Mouse (Mus musculus) MEL (cell line): ENCODE results near the gene Ubox5. TPM values are rescaled to one million over a fixed set of nuclear protein-coding genes. Genes with fewer than 3 reads are reported as not detected.

Experiments
- DNase-seq: peaks from one replicate; pipeline ENCODE4 v3.0.0; 2011; ENCODE audit warnings: low read depth, low spot score
- H3K27ac ChIP-seq: 2 replicates; pipeline ENCODE4 v1.5.1; 2012; ENCODE audit warnings: low read depth, mild to moderate bottlenecking, control low read depth, low read length, moderate library complexity; ENCODE audit not compliant: control insufficient read depth
- H3K27me3 ChIP-seq, 2 experiments: fragments of 150-350 bp in 1 of 2; sonication (generic) in 1 of 2; 2 replicates each; pipeline ENCODE4 v1.6.1; 2012; ENCODE audit warnings: low read length in 2 of 2, mild to moderate bottlenecking in 2 of 2, improper control_type of control experiment in 1 of 2, moderate library complexity in 1 of 2; ENCODE audit not compliant: insufficient read depth in 2 of 2, control insufficient read depth in 1 of 2
- H3K36me3 ChIP-seq, 2 experiments: 2 replicates each; pipeline ENCODE4 v1.6.1; 2012 to 2014; ENCODE audit warnings: low read length in 2 of 2, improper control_type of control experiment in 1 of 2, inconsistent platforms in 1 of 2, mild to moderate bottlenecking in 1 of 2; ENCODE audit not compliant: insufficient read depth in 2 of 2, control insufficient read depth in 1 of 2
- H3K4me1 ChIP-seq, 2 experiments: fragments of 150-350 bp in 1 of 2; sonication (generic) in 1 of 2; 2 replicates each; pipeline ENCODE4 v1.6.1; 2012; ENCODE audit warnings: low read length in 2 of 2, improper control_type of control experiment in 1 of 2, mild to moderate bottlenecking in 1 of 2; ENCODE audit not compliant: insufficient read depth in 2 of 2, control insufficient read depth in 1 of 2
- H3K4me3 ChIP-seq, 2 experiments: fragments of 150-350 bp in 1 of 2; sonication (generic) in 1 of 2; 2 replicates each; pipeline ENCODE4 v1.5.1; 2012; ENCODE audit warnings: low read depth in 2 of 2, low read length in 2 of 2, mild to moderate bottlenecking in 2 of 2, moderate library complexity in 2 of 2, control low read depth in 1 of 2, improper control_type of control experiment in 1 of 2; ENCODE audit not compliant: control insufficient read depth in 1 of 2, insufficient read depth in 1 of 2
- H3K79me2 ChIP-seq: 2 replicates; pipeline ENCODE4 v1.6.1; 2012; ENCODE audit warnings: mild to moderate bottlenecking, low read length, moderate library complexity; ENCODE audit not compliant: control insufficient read depth, poor library complexity, insufficient read depth
- H3K9ac ChIP-seq: 2 replicates; pipeline ENCODE4 v1.6.1; 2012; ENCODE audit warnings: low read depth, mild to moderate bottlenecking, control low read depth, low read length, moderate library complexity; ENCODE audit not compliant: control insufficient read depth, poor library complexity, severe bottlenecking
- H3K9me3 ChIP-seq: fragments of 150-350 bp; sonication (generic); replicated peaks from 2 replicates; pipeline ENCODE4 v1.6.1; 2012; ENCODE audit warnings: mild to moderate bottlenecking, low read length, improper control_type of control experiment, moderate library complexity; ENCODE audit not compliant: insufficient read depth
- BHLHE40 ChIP-seq: IDR thresholded peaks from 2 replicates; pipeline ENCODE4 v1.6.1; 2012; ENCODE audit warnings: low read depth, mild to moderate bottlenecking, inconsistent platforms, low read length, improper control_type of control experiment, borderline replicate concordance
- CHD1 ChIP-seq: IDR thresholded peaks from 2 replicates; pipeline ENCODE4 v1.6.1; 2012; ENCODE audit warnings: low read depth, mild to moderate bottlenecking, inconsistent platforms, low read length, improper control_type of control experiment
- CHD2 ChIP-seq: IDR thresholded peaks from 2 replicates; pipeline ENCODE4 v1.6.1; 2011; ENCODE audit warnings: low read length, improper control_type of control experiment
- CTCF ChIP-seq, 3 experiments: IDR thresholded peaks in 2 of 3; conservative IDR thresholded peaks in 1 of 3; 2 replicates each; pipeline ENCODE4 v1.5.1; 2011 to 2012; ENCODE audit warnings: low read length in 3 of 3, low read depth in 2 of 3, mild to moderate bottlenecking in 2 of 3, improper control_type of control experiment in 1 of 3, inconsistent platforms in 1 of 3, mixed read lengths in 1 of 3, moderate library complexity in 1 of 3; ENCODE audit not compliant: control insufficient read depth in 1 of 3, insufficient read depth in 1 of 3, poor library complexity in 1 of 3, severe bottlenecking in 1 of 3
- E2F4 ChIP-seq: IDR thresholded peaks from 2 replicates; pipeline ENCODE4 v1.6.1; 2011; ENCODE audit warnings: low read depth, low read length, improper control_type of control experiment, borderline replicate concordance
- ELF1 ChIP-seq: IDR thresholded peaks from 2 replicates; pipeline ENCODE4 v1.6.1; 2014; ENCODE audit warnings: low read depth, mild to moderate bottlenecking, inconsistent platforms, low read length, improper control_type of control experiment, moderate library complexity
- GABPA ChIP-seq: IDR thresholded peaks from 2 replicates; pipeline ENCODE4 v1.6.1; 2012; ENCODE audit warnings: low read depth, mild to moderate bottlenecking, inconsistent platforms, low read length, improper control_type of control experiment, moderate library complexity
- JUND ChIP-seq: IDR thresholded peaks from 2 replicates; pipeline ENCODE4 v1.6.1; 2011; ENCODE audit warnings: low read depth, mild to moderate bottlenecking, improper control_type of control experiment, low read length
- KAT2A ChIP-seq: conservative IDR thresholded peaks from 2 replicates; pipeline ENCODE4 v1.6.1; 2012; ENCODE audit warnings: low read depth, low read length, improper control_type of control experiment, inconsistent platforms
- MAFK ChIP-seq: IDR thresholded peaks from 2 replicates; pipeline ENCODE4 v1.6.1; 2011; ENCODE audit warnings: low read depth, mild to moderate bottlenecking, low read length, improper control_type of control experiment, borderline replicate concordance
- MAX ChIP-seq: IDR thresholded peaks from 2 replicates; pipeline ENCODE4 v1.6.1; 2011; ENCODE audit warnings: low read length, improper control_type of control experiment
- MAZ ChIP-seq: IDR thresholded peaks from 2 replicates; pipeline ENCODE4 v1.6.1; 2012; ENCODE audit warnings: low read depth, mild to moderate bottlenecking, inconsistent platforms, low read length, improper control_type of control experiment
- MEF2A ChIP-seq: IDR thresholded peaks from 2 replicates; pipeline ENCODE4 v1.6.1; 2014; ENCODE audit warnings: low read depth, mild to moderate bottlenecking, inconsistent platforms, low read length, improper control_type of control experiment; ENCODE audit not compliant: poor library complexity, insufficient replicate concordance, severe bottlenecking; ENCODE audit errors: extremely low read depth
- MXI1 ChIP-seq: IDR thresholded peaks from 2 replicates; pipeline ENCODE4 v1.6.1; 2011; ENCODE audit warnings: mild to moderate bottlenecking, low read depth, low read length, improper control_type of control experiment
- MYB ChIP-seq: IDR thresholded peaks from 2 replicates; pipeline ENCODE4 v1.6.1; 2011; ENCODE audit warnings: mild to moderate bottlenecking, low read depth, low read length, improper control_type of control experiment
- MYC ChIP-seq: IDR thresholded peaks from 2 replicates; pipeline ENCODE4 v1.6.1; 2011; ENCODE audit warnings: low read depth, mild to moderate bottlenecking, low read length, improper control_type of control experiment, moderate library complexity
- NELFE ChIP-seq: IDR thresholded peaks from 2 replicates; pipeline ENCODE4 v1.6.1; 2011; ENCODE audit warnings: low read depth, low read length, improper control_type of control experiment
- NRF1 ChIP-seq: IDR thresholded peaks from 2 replicates; pipeline ENCODE4 v1.6.1; 2014; ENCODE audit warnings: low read depth, mild to moderate bottlenecking, inconsistent platforms, low read length, improper control_type of control experiment, moderate library complexity; ENCODE audit not compliant: poor library complexity, insufficient read depth, severe bottlenecking
- POLR2AphosphoS2 ChIP-seq: IDR thresholded peaks from 2 replicates; pipeline ENCODE4 v1.6.1; 2011; ENCODE audit warnings: low read length, improper control_type of control experiment
- POLR2AphosphoS5 ChIP-seq: IDR thresholded peaks from 2 replicates; pipeline ENCODE4 v1.6.1; 2012; ENCODE audit warnings: low read depth, borderline replicate concordance, mild to moderate bottlenecking, inconsistent platforms, low read length, moderate library complexity, mixed read lengths
- RAD21 ChIP-seq: IDR thresholded peaks from 2 replicates; pipeline ENCODE4 v1.6.1; 2011; ENCODE audit warnings: mild to moderate bottlenecking, low read depth, low read length, improper control_type of control experiment
- RCOR1 ChIP-seq: IDR thresholded peaks from 2 replicates; pipeline ENCODE4 v1.6.1; 2012; ENCODE audit warnings: low read depth, mild to moderate bottlenecking, inconsistent platforms, low read length, improper control_type of control experiment
- SIN3A ChIP-seq: IDR thresholded peaks from 2 replicates; pipeline ENCODE4 v1.6.1; 2012; ENCODE audit warnings: low read length, improper control_type of control experiment, inconsistent platforms
- SMC3 ChIP-seq: IDR thresholded peaks from 2 replicates; pipeline ENCODE4 v1.6.1; 2011; ENCODE audit warnings: low read depth, low read length, improper control_type of control experiment
- TAL1 ChIP-seq: IDR thresholded peaks from 2 replicates; pipeline ENCODE4 v1.6.1; 2012; ENCODE audit warnings: mild to moderate bottlenecking, inconsistent platforms, low read length, moderate library complexity, mixed read lengths
- TBP ChIP-seq: IDR thresholded peaks from 2 replicates; pipeline ENCODE4 v1.8.0; 2011; ENCODE audit warnings: low read depth, low read length, improper control_type of control experiment
- TCF12 ChIP-seq: IDR thresholded peaks from 2 replicates; pipeline ENCODE4 v1.6.1; 2014; ENCODE audit warnings: low read depth, mild to moderate bottlenecking, inconsistent platforms, low read length, improper control_type of control experiment, moderate library complexity
- UBTF ChIP-seq: IDR thresholded peaks from 2 replicates; pipeline ENCODE4 v1.6.1; 2012; ENCODE audit warnings: low read depth, mild to moderate bottlenecking, inconsistent platforms, low read length, improper control_type of control experiment, moderate library complexity, borderline replicate concordance; ENCODE audit not compliant: insufficient read depth
- USF1 ChIP-seq: IDR thresholded peaks from 2 replicates; pipeline ENCODE4 v1.6.1; 2014; ENCODE audit warnings: low read depth, mild to moderate bottlenecking, inconsistent platforms, low read length, improper control_type of control experiment, moderate library complexity
- ZC3H11A ChIP-seq: IDR thresholded peaks from 2 replicates; pipeline ENCODE4 v1.6.1; 2012; ENCODE audit warnings: low read depth, mild to moderate bottlenecking, inconsistent platforms, low read length, improper control_type of control experiment
- ZKSCAN1 ChIP-seq: IDR thresholded peaks from 2 replicates; pipeline ENCODE4 v1.6.1; 2012; ENCODE audit warnings: low read depth, mild to moderate bottlenecking, inconsistent platforms, low read length, improper control_type of control experiment, moderate library complexity
- ZMIZ1 ChIP-seq: IDR thresholded peaks from 2 replicates; pipeline ENCODE4 v1.6.1; 2012; ENCODE audit warnings: low read depth, mild to moderate bottlenecking, inconsistent platforms, low read length, improper control_type of control experiment, moderate library complexity
- ZNF384 ChIP-seq: IDR thresholded peaks from 2 replicates; pipeline ENCODE4 v1.6.1; 2012; ENCODE audit warnings: low read depth, mild to moderate bottlenecking, inconsistent platforms, low read length, improper control_type of control experiment
- polyA plus RNA-seq, 2 experiments: library from polyadenylated mRNA; stranded (reverse) in 1 of 2; unstranded in 1 of 2; fragments of >175 nt in 1 of 2; fragments of >200 nt in 1 of 2; gene quantifications; 2 replicates each; pipeline versions ENCODE4 v1.2.1 to v1.2.4; 2012; ENCODE audit warnings: low replicate concordance in 2 of 2, low read depth in 1 of 2; ENCODE audit not compliant: insufficient read length in 2 of 2, insufficient read depth in 1 of 2, missing spikeins in 1 of 2
- total RNA-seq: library from RNA; depleted of rRNA; stranded (reverse); fragments of 300-350 nt; gene quantifications from 2 replicates; pipeline ENCODE4 v1.2.3, GENCODE M21; 2012

The Ubox5 gene
- total and polyA plus RNA-seq, 3 experiments: 5.4 to 11.2 TPM; not detected in 1

DNA sequence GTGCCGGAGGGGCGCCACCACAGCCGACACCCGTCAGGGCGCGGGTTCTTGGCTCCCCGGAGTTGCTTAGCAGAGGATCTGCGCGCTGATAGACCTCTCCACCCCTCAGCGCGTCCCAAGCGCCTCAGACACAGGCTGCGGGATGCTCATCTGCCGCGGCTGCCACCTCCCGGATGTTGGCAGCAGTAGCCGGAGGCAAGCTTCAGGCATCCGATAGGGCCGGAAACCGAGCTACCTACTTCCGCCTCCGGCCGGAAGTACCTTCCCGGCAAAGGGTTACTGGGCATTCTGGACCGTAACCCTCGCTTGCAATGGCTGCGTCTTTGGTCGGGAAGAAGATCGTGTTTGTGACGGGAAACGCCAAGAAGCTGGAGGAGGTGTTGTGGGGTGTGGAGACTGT is 37.7 kb upstream of the Ubox5 start, which contains the start of gene Itpa (continued):
- peak; percentile 49 for TF ChIP-seq SMC3
- TF ChIP-seq USF1: no peak
- no peak for TF ChIP-seq POLR2AphosphoS5
- TF ChIP-seq ZKSCAN1: no peak
- peak; percentile 50; the same call in 1 of the 2 replicates for TF ChIP-seq RCOR1
- TF ChIP-seq ELF1: peak; percentile 86
- peak in 2 of 3 experiments; percentile 56 to 58; a peak in 4 of 6 replicates for TF ChIP-seq CTCF (IDR thresholded peaks at IDR 0.05 in 2 of 3, conservative IDR thresholded peaks at IDR 0.05 in 1 of 3; ENCODE audit: control insufficient read depth in 1 of 3, insufficient read depth in 1 of 3, low read depth in 2 of 3, low read length in 3 of 3, poor library complexity in 1 of 3, severe bottlenecking in 1 of 3)
- peak; percentile 59; the same call in 1 of the 2 replicates for TF ChIP-seq TCF12

DNA sequence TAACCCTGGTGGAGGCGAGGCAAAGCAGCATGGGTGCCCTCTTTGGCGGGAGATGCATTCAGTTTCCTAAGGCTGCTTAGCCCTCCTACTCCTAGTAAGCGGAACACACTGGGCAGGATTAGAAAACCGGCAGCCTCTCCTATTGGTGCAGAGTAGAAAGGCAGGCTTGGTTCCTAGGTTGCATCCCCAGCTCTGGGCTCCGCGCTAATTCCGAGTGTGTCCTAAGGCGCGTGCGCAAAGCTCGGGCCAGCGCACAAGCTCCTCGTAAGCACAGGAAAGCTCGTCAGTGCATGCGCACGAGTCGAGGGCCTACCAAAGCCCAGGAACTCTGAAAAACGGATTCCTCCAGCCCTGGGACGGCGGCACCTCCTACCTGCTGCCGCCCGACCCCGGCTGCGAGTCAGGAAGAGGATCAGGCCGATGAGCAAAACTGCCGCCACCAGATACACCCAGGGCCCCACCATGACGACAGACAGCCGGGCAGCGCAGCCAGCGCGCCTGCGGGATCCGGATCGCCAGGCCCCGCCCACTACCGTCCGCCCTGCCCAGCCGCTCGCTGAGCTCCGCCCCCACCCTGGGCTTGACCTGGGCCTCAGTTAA is 34.4 kb upstream of the Ubox5 start, which contains the start of gene Ddrgk1:
Gene Ddrgk1, minus strand, starts transcription at position 558 of the 600 bp plus-strand sequence.
- Histone ChIP-seq H3K9me3 (no peaks in the 10 kb centered on the region), H3K4me1 (peaks cover 2 to 20% of the 10 kb centered on the region in 2 experiments), H3K79me2 (peaks cover 24% of the 10 kb centered on the region), H3K27me3 (no peaks in the 10 kb centered on the region), H3K27ac (peak within 1 kb of the TSS; percentile 97), H3K9ac (peak within 1 kb of the TSS; percentile 94), H3K4me3 (peak within 1 kb of the TSS; percentile 72 to 73), H3K36me3 (peaks cover 3 to 24% of the 10 kb centered on the region in 2 experiments; a peak in 3 of 4 replicates)
- DNase-seq: peak; percentile 99
- TF ChIP-seq MYC: peak; percentile 63; the same call in 1 of the 2 replicates
- no peak for TF ChIP-seq ZKSCAN1
- TF ChIP-seq MAFK: no peak
- TF ChIP-seq ZNF384: no peak
- peak; percentile 97 for TF ChIP-seq NELFE
- TF ChIP-seq TBP: peak; percentile 31; the same call in 1 of the 2 replicates
- TF ChIP-seq NRF1: peak; percentile 86
- TF ChIP-seq JUND: no peak
- TF ChIP-seq ZMIZ1: peak; percentile 86
- no peak for TF ChIP-seq KAT2A
- TF ChIP-seq MYB: no peak
- TF ChIP-seq RCOR1: no peak
- TF ChIP-seq UBTF: no peak
- TF ChIP-seq SIN3A: peak; percentile 76; the same call in 1 of the 2 replicates
- TF ChIP-seq POLR2AphosphoS2: peak; percentile 88
- TF ChIP-seq ELF1: no peak
- no peak for TF ChIP-seq CHD2
- TF ChIP-seq USF1: 0 out of 2 replicates have a peak, but pooled peaks have one; percentile 30
- TF ChIP-seq MAZ: no peak
- no peak for TF ChIP-seq ZC3H11A
- TF ChIP-seq TAL1: no peak
- TF ChIP-seq GABPA: no peak
- no peak for TF ChIP-seq RAD21
- no peak for TF ChIP-seq BHLHE40
- peak; percentile 90 for TF ChIP-seq MAX
- no peak for TF ChIP-seq MEF2A
- 0 out of 2 replicates have a peak, but pooled peaks have one; percentile 19 for TF ChIP-seq POLR2AphosphoS5
- peak; percentile 78; the same call in 1 of the 2 replicates for TF ChIP-seq E2F4
- TF ChIP-seq CHD1: no peak
- peak; percentile 64; the same call in 1 of the 2 replicates for TF ChIP-seq MXI1
